Mouse (Mus musculus) small intestine, adult 2 months (tissue): ENCODE measurements around the gene Olfr652.

Experiments used
- CTCF ChIP-seq: fragments of 200-500 bp; IDR thresholded peaks from 2 replicates; pipeline ENCODE4 v1.5.1; 2012; ENCODE audit warnings: low read depth, mild to moderate bottlenecking, control low read depth, inconsistent platforms, low read length, moderate library complexity, mixed read lengths; ENCODE audit not compliant: insufficient replicate concordance, insufficient read length; ENCODE audit errors: extremely low read depth
- POLR2A ChIP-seq: fragments of 200-500 bp; IDR thresholded peaks from 2 replicates; pipeline ENCODE4 v1.6.1; 2012; ENCODE audit warnings: low read depth, mild to moderate bottlenecking, control low read depth, inconsistent platforms, low read length, moderate library complexity

- TF ChIP-seq CTCF (no peak), POLR2A (no peak)
Measured at GRCm38 (mm10) chr7:104577014-104577413, 16.3 kb downstream of the Olfr652 start, which contains the start of gene Olfr653.
